Mouse (Mus musculus) layer of hippocampus, adult 11-12 months (tissue): Measurements from ENCODE around the gene Mc3r.

Experiments used
- DNase-seq: peaks from one replicate; pipeline ENCODE4 v3.0.0; 2022; ENCODE audit warnings: low spot score

Mc3r gene

GRCm38 (mm10) chr2:172299126-172299921 is 51.0 kb downstream of the Mc3r start:
- DNase-seq, result no peak
